Mouse (Mus musculus): ENCODE results near the gene Hdac1. TPM values are rescaled to one million over a fixed set of nuclear protein-coding genes. Genes with fewer than 3 reads are reported as not detected.

Gene Hdac1
- polyA plus RNA-seq, 1 experiment, result 100 TPM

DNA sequence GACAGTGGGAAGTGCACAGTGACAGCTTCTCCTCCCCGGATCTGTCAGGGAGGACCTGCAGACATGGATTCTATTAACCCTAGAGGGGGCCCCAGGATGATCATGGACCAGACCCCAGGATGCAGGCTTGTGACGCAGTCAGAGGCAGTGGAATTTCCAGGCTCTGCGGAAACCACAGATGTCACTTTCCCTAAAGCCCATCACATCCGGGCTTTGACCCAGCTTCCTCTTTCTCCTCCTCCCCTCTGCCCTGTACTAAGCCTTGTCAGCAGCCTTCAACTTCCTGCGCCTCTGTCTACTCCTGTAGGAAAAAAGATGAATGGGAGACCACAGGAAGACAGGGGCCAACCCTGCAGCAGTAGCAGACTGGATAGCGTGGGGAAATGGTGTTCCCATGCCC, 45.9 kb downstream of the Hdac1 start:
- peaks cover 6% of the 10 kb centered on the region for H3K4me1 ChIP-seq (ENCODE audit: control insufficient read depth, insufficient read depth, low read length)
- 0 out of 2 replicates have a peak overlapping the region, but pooled peaks have one; percentile 28 for H3K27ac ChIP-seq (ENCODE audit: control insufficient read depth, insufficient read depth, low read depth, low read length, poor library complexity)
- peak overlapping the region; percentile 7 for H3K4me3 ChIP-seq (replicated peaks; ENCODE audit: control insufficient read depth, low read depth, low read length)
- 2% methylated on average over 6 of the region's 6 CpGs for WGBS
- TF ChIP-seq CTCF (IDR thresholded peaks at IDR 0.05; ENCODE audit: control insufficient read depth, insufficient read depth, low read length), result peak; percentile 0; the same call in 1 of the 2 replicates
- TF ChIP-seq POLR2A (IDR thresholded peaks at IDR 0.05; ENCODE audit: borderline replicate concordance, control insufficient read depth, low read depth, low read length), result no peak

DNA sequence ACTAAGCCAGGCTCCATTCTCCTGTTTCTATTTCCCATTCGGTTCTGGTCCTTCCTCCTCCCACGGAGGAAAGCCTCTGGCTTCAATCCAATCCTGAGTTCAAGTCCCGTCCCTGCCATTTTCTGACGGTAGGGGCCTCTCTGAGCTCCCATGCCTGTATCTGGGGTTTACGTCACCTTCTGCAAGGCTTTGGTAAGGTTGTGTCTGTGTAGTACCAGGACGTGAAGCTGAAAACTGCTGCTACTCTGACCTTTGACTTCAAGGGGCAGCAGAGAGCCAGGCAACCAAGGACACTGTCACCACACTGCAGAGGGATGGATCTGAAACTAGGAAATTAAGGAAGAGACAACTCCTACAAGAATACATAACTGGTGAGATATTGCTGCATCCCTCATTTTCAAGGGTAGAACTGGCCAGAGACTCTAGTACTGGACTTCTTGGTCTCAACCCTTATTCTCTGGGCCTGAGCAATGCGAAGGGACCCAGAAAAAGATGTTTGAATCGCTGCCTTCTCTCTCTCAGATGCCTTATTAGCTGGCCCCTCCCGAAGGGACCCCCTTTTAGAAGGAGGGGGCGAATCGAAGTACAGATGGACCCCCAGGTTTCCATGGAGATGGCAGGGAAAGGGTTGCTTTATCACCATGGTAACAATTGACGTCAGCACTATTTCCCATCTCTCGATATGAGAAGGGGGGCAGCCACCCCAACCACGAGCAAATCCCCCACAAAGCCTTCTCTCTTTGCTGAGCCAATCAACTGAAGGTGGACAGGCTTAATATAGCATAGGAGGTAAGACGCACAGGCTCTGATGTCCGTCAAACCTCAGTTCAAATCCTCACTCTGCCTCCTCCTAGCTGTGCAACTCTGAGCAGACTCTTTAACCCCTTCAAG, 46.6 kb downstream of the Hdac1 start:
- peak overlapping the region; percentile 7 for H3K4me3 ChIP-seq (replicated peaks; ENCODE audit: control insufficient read depth, low read depth, low read length)
- 0 out of 2 replicates have a peak overlapping the region, but pooled peaks have one; percentile 28 for H3K27ac ChIP-seq (ENCODE audit: control insufficient read depth, insufficient read depth, low read depth, low read length, poor library complexity)
- WGBS, result 11% methylated on average over 16 of the region's 16 CpGs
- H3K4me1 ChIP-seq (ENCODE audit: control insufficient read depth, insufficient read depth, low read length), result peaks cover 6% of the 10 kb centered on the region
- peak; percentile 70 for TF ChIP-seq CTCF (IDR thresholded peaks at IDR 0.05; ENCODE audit: control insufficient read depth, insufficient read depth, low read length)
- no peak for TF ChIP-seq POLR2A (IDR thresholded peaks at IDR 0.05; ENCODE audit: borderline replicate concordance, control insufficient read depth, low read depth, low read length)

DNA sequence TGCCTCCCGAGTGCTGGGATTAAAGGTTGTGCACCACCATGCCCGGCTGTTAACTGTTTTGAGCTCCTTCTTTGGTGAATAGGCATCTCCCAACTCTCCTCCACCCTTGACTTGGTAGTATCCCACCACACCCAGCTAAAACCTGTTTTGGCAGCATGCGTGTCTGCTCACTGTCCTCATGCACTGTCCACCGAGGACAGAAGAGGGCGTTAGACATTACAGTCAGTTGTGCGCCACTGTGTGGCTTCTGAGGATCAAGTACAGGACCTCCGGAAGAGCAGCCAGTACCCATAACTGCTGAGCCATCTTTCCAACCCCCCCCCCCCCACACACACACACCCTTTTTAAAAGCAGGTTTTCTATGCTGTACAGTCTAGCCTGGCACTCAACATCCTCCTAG, 47.8 kb downstream of the Hdac1 start:
- Histone ChIP-seq H3K27ac (ENCODE audit: control insufficient read depth, insufficient read depth, low read depth, low read length, poor library complexity) (no peak overlapping the region), H3K4me3 (replicated peaks; ENCODE audit: control insufficient read depth, low read depth, low read length) (no peak overlapping the region), H3K4me1 (ENCODE audit: control insufficient read depth, insufficient read depth, low read length) (peaks cover 6% of the 10 kb centered on the region)
- TF ChIP-seq POLR2A (IDR thresholded peaks at IDR 0.05; ENCODE audit: borderline replicate concordance, control insufficient read depth, low read depth, low read length), result no peak
- no peak for TF ChIP-seq CTCF (IDR thresholded peaks at IDR 0.05; ENCODE audit: control insufficient read depth, insufficient read depth, low read length)
- 62% methylated on average over 7 of the region's 7 CpGs for WGBS

DNA sequence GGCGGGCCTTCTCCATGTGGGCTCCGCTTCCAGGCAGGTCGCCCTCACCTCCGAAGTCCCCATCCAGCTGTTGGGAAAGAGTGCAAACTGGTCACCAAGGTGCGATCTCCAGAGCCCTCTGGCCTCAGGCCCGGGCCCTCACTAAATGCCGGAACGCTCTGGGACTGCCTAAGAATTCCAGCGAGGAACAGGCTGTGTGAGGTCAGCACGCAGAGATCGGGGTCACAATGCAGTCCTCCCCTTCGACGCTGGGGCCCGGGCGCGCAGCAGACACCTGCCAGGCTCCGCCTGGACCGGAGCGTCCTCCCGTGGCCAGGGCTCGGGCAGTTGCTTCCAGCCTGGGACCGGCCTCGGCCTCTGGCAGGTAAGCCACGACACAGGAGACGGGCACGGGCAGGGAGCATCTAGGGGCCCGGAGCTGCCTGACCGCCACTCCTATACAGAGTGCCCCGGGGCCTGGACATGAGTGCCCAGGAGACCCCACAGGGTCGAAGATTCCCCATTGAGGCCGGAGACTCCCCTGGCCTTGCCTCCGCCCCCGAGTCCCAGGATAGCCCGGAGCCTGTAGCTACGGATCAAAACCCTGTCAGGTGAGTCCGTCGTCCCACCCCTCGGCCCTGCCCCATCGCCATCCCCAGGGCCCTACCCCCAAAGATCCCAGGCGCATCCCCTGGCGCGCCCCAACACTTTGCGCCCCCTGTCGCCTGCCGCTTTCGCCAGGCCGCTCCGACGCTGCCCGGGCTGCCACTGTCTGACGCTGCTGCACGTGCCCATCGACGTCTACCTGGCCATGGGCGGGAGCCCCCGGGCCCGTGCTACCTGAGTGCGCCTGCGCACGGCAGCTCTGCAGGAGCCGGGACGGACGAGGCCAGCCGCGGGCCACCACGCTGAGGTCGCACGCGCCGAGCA, 51.3 kb downstream of the Hdac1 start, which contains the start of the genes Tssk3 and Fam229a:
Gene Tssk3, minus strand, starts transcription at position 51 of the 909 bp plus-strand sequence.
Gene Fam229a, plus strand, starts transcription at position 219 of the 909 bp plus-strand sequence.
- Histone ChIP-seq H3K4me1 (ENCODE audit: control insufficient read depth, insufficient read depth, low read length) (peaks cover under 1% of the 10 kb centered on the region; the same call in 1 of the 2 replicates), H3K4me3 (replicated peaks; ENCODE audit: control insufficient read depth, low read depth, low read length) (no peak within 1 kb of the TSS), H3K27ac (ENCODE audit: control insufficient read depth, insufficient read depth, low read depth, low read length, poor library complexity) (no peak within 1 kb of the TSS)
- 33% methylated on average over 70 of the region's 70 CpGs for WGBS
- TF ChIP-seq CTCF (IDR thresholded peaks at IDR 0.05; ENCODE audit: control insufficient read depth, insufficient read depth, low read length) (no peak), POLR2A (IDR thresholded peaks at IDR 0.05; ENCODE audit: borderline replicate concordance, control insufficient read depth, low read depth, low read length) (peak; percentile 14; the same call in 1 of the 2 replicates)

DNA sequence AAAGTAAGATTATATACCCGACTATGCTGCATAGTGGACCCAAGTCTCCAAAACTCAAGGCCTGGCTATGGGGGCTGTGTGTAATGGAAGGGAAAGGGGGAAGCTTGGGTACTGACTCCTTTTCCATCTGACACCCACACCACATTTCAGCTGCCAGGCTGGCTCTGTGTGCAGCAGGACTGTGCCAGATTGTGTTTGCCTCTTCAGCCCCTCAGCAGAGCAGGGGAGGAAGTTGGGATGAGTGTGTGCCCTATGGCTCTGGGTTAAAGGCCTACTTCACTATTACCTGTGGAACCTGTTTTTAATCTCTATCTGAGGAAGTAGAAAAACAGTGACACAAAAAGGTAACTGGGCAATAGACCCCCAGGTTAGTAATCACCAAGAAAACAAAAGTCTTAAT, 61.4 kb downstream of the Hdac1 start:
- TF ChIP-seq CTCF (IDR thresholded peaks at IDR 0.05; ENCODE audit: control insufficient read depth, insufficient read depth, low read length) (no peak), POLR2A (IDR thresholded peaks at IDR 0.05; ENCODE audit: borderline replicate concordance, control insufficient read depth, low read depth, low read length) (no peak)
- no peak overlapping the region for H3K4me3 ChIP-seq (replicated peaks; ENCODE audit: control insufficient read depth, low read depth, low read length)
- no peaks in the 10 kb centered on the region for H3K4me1 ChIP-seq (ENCODE audit: control insufficient read depth, insufficient read depth, low read length)
- H3K27ac ChIP-seq (ENCODE audit: control insufficient read depth, insufficient read depth, low read depth, low read length, poor library complexity), result no peak overlapping the region
- 83% methylated on average over 1 of the region's 1 CpGs for WGBS

DNA sequence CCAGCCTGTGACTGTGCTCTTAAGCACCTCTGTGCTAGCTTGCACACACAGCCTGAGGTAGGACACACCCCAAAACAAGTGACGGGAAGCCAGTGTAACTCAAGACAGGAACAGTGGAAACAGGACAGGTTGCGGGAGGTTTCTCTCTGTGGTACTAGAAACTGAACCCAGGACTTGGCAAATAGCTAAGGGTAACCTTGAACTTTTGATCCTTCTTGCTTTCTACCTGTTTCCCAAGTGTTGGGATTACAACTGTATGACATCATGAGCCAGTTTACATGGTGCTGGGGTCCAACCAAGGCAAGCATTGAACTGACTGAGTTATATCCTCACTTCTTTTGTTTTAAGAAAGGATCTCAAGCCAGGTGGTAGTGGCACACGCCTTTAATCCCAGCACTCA, 62.6 kb downstream of the Hdac1 start:
- WGBS, result 91% methylated on average over 3 of the region's 3 CpGs
- no peaks in the 10 kb centered on the region for H3K4me1 ChIP-seq (ENCODE audit: control insufficient read depth, insufficient read depth, low read length)
- no peak for TF ChIP-seq CTCF (IDR thresholded peaks at IDR 0.05; ENCODE audit: control insufficient read depth, insufficient read depth, low read length)
- no peak overlapping the region for H3K4me3 ChIP-seq (replicated peaks; ENCODE audit: control insufficient read depth, low read depth, low read length)
- no peak overlapping the region for H3K27ac ChIP-seq (ENCODE audit: control insufficient read depth, insufficient read depth, low read depth, low read length, poor library complexity)

DNA sequence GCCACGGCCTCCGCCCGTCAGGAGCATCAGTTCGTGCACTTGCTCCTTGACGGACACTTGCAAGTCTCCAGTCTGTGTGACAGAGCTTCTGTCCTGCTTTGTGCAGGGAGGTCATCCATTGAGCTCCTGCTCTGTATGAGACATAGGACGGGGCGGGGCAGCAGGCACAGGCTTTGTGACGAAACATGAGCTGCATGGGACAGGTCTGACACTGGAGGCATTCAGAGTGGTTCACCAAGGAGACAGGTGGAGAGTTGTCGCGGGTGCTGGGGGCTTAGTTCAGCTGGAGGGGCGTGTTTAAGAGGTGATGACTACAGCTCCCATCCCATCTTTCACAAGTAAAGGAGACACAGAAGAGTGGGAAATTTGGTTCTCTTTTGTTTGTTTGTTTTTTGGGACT, 66.5 kb downstream of the Hdac1 start:
- Histone ChIP-seq H3K4me1 (ENCODE audit: control insufficient read depth, insufficient read depth, low read length) (no peaks in the 10 kb centered on the region), H3K27ac (ENCODE audit: control insufficient read depth, insufficient read depth, low read depth, low read length, poor library complexity) (no peak overlapping the region), H3K4me3 (replicated peaks; ENCODE audit: control insufficient read depth, low read depth, low read length) (no peak overlapping the region)
- 88% methylated on average over 11 of the region's 11 CpGs for WGBS
- TF ChIP-seq POLR2A (IDR thresholded peaks at IDR 0.05; ENCODE audit: borderline replicate concordance, control insufficient read depth, low read depth, low read length), result no peak
- no peak for TF ChIP-seq CTCF (IDR thresholded peaks at IDR 0.05; ENCODE audit: control insufficient read depth, insufficient read depth, low read length)

Other genes starting within 250 kb of the Hdac1 start
- 178 and 215 TPM in 2 replicates for gene Rbbp4, start 207.3 kb downstream of the Hdac1 start, polyA plus RNA-seq (2011; ENCODE audit: insufficient read depth, insufficient read length, low replicate concordance, missing spikeins)
- 22.7 and 62.2 TPM in 2 replicates for gene Zbtb8os, start 207.0 kb downstream of the Hdac1 start, polyA plus RNA-seq (2011; ENCODE audit: insufficient read depth, insufficient read length, low replicate concordance, missing spikeins)
- 1.3 and 4.9 TPM in 2 replicates for gene Zbtb8a, start 164.6 kb downstream of the Hdac1 start, polyA plus RNA-seq (2011; ENCODE audit: insufficient read depth, insufficient read length, low replicate concordance, missing spikeins)
- not detected in 2 replicates for gene Zbtb8b, start 101.9 kb downstream of the Hdac1 start, polyA plus RNA-seq (2011; ENCODE audit: insufficient read depth, insufficient read length, low replicate concordance, missing spikeins)
- 96.2 and 127 TPM in 2 replicates for gene Bsdc1, start 81.1 kb downstream of the Hdac1 start, polyA plus RNA-seq (2011; ENCODE audit: insufficient read depth, insufficient read length, low replicate concordance, missing spikeins)
- not detected in 2 replicates for gene Tssk3, start 51.7 kb downstream of the Hdac1 start, polyA plus RNA-seq (2011; ENCODE audit: insufficient read depth, insufficient read length, low replicate concordance, missing spikeins)
- 2.8 TPM in 1 of 2 replicates, not detected in the other for gene Fam229a, start 51.5 kb downstream of the Hdac1 start, polyA plus RNA-seq (2011; ENCODE audit: insufficient read depth, insufficient read length, low replicate concordance, missing spikeins)
- 14.6 and 53.8 TPM in 2 replicates for gene Marcksl1, start 29.1 kb downstream of the Hdac1 start, polyA plus RNA-seq (2011; ENCODE audit: insufficient read depth, insufficient read length, low replicate concordance, missing spikeins)
- 10.2 and 17.8 TPM in 2 replicates for gene Lck, start 30.9 kb upstream of the Hdac1 start, polyA plus RNA-seq (2011; ENCODE audit: insufficient read depth, insufficient read length, low replicate concordance, missing spikeins)
- gene Fam167b, start 35.8 kb upstream of the Hdac1 start, polyA plus RNA-seq (2011; ENCODE audit: insufficient read depth, insufficient read length, low replicate concordance, missing spikeins), result 9.0 TPM in 2 replicates
- gene Eif3i, start 57.9 kb upstream of the Hdac1 start, polyA plus RNA-seq (2011; ENCODE audit: insufficient read depth, insufficient read length, low replicate concordance, missing spikeins), result 105 and 123 TPM in 2 replicates
- gene Tmem234, start 58.0 kb upstream of the Hdac1 start, polyA plus RNA-seq (2011; ENCODE audit: insufficient read depth, insufficient read length, low replicate concordance, missing spikeins), result 71.2 and 118 TPM in 2 replicates
- 3.5 and 12.6 TPM in 2 replicates for gene Dcdc2b, start 71.5 kb upstream of the Hdac1 start, polyA plus RNA-seq (2011; ENCODE audit: insufficient read depth, insufficient read length, low replicate concordance, missing spikeins)
- gene Iqcc, start 76.4 kb upstream of the Hdac1 start, polyA plus RNA-seq (2011; ENCODE audit: insufficient read depth, insufficient read length, low replicate concordance, missing spikeins), result 11.1 and 11.6 TPM in 2 replicates
- 42.2 and 75.8 TPM in 2 replicates for gene Ccdc28b, start 81.2 kb upstream of the Hdac1 start, polyA plus RNA-seq (2011; ENCODE audit: insufficient read depth, insufficient read length, low replicate concordance, missing spikeins)
- gene Txlna, start 98.4 kb upstream of the Hdac1 start, polyA plus RNA-seq (2011; ENCODE audit: insufficient read depth, insufficient read length, low replicate concordance, missing spikeins), result 22.8 and 43.7 TPM in 2 replicates
- 8.6 and 19.2 TPM in 2 replicates for gene Kpna6, start 130.1 kb upstream of the Hdac1 start, polyA plus RNA-seq (2011; ENCODE audit: insufficient read depth, insufficient read length, low replicate concordance, missing spikeins)
- gene Tmem39b, start 154.1 kb upstream of the Hdac1 start, polyA plus RNA-seq (2011; ENCODE audit: insufficient read depth, insufficient read length, low replicate concordance, missing spikeins), result 3.7 and 9.3 TPM in 2 replicates
- gene Khdrbs1, start 199.6 kb upstream of the Hdac1 start, polyA plus RNA-seq (2011; ENCODE audit: insufficient read depth, insufficient read length, low replicate concordance, missing spikeins), result 33.6 and 40.4 TPM in 2 replicates

Data from bone marrow, adult 2 months (tissue).